Mouse (Mus musculus) embryo, embryonic 9.5 days (tissue): ENCODE results near the gene Zfp385c.
"Not testable (repeated sequence)": the region's sequence is repeated elsewhere in the genome, so short reads cannot be mapped to it uniquely, and the experiment has no call there.

Source experiments
- DNase-seq: peaks from one replicate; pipeline ENCODE4 v3.0.0-alpha.2; 2017; ENCODE audit errors: extremely low spot score

The Zfp385c gene

DNA sequence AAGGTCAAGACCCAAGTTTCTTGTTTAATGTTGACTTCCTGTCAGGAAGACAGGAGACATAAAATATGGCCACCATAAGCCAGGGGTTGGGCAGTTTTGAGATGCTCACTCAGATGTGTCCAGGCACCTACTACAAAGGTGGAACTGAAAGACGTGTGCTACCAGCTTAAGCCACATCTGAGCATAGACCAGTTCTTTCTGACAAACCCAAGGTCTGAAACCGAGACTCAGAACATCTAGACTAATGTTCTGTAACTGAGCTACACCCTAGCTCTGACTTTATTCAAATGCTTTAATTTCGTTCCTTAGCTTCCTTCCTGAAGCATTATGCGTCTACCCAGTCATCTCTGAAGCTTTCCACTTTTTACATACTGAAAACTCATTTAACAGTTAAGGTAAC lies 94.2 kb downstream of the Zfp385c start:
- no peak for DNase-seq

DNA sequence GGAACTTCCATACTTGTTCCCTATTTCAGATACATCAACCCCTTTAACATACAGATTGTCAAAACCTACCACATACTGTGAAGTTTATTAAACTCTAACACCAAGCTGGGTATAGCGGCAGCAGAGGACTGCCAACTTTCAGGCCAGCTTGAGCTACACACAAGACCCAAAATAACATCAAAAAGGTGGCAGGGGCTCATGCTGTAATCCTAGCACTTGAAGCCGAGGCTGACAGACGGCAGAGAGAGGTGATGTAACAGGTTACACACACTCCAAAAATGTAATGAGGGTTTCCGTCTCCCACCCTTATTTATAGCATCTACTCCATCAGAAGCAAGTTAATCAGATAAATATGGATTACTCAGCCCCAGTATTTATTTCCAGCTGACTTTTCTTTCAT lies 96.7 kb downstream of the Zfp385c start:
- DNase-seq, result no peak

DNA sequence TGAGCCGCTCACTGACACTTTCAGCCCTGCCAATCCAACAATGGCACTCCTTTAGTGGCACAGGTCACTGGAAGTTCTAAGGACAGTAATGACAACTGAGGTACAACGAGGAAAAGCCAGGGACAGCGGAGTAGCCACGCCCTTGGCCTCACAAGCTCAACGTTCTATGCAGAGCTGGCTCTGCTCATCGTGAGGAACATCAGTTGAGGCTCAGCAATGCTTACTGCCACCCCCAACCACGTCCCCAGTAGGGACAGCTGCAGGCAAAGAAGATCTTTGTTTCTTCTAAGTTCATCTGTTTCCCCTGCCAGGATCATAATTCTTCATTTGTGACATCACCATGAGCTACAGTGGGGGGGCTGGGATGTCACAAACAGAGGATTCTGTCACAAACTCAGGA lies 97.6 kb downstream of the Zfp385c start:
- DNase-seq, result no peak

DNA sequence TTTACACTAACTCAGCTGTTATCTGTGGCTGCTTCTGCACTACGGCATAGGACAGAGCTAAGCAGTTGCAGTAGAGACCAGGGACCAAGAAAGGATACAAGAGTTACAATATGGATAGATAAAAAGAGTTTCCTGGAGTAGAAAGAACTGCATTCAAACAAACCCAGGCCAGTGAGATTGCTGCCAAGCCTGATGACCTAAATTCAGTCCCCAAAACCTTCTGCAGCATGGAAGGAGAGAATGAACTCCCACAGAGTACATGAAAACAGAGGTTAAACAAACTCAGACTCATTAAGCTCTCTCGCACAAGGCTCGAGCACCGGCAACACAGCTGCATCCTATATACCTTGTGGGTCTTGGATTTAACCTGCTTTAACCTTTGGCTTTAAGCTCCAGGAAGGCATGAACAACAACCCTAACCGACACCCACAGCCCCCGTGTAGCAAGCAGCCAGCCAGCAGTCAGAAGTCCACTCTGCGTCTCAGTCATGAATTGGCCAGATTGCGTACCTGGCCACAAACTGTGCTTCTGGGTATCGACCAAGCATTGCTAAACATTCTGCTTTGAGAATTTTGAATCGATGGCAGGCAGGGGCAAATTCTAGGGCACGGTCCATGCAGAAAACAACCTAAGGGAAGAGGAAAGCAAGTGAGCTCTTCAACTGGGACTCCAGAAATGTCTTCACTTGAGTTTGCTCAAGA lies 99.8 kb downstream of the Zfp385c start:
- no peak for DNase-seq

DNA sequence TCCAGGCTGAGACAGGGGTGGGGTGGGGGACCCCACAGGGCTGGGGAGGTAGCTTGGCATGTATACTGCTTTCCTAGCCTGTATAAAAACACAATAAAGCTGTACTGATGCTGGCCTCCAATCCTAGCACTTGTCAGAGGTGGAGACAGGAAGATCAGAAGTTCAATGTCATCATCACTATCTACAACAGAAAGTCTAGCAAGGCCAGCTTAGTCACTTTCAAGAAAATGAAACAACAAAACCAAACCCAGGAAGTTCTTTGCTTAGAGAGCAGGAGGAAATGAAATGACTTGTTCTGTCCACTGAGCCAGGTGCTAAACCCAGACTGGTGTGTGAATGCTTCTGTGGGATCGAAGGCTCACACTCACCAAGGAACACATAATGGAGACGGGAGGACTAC lies 103.8 kb downstream of the Zfp385c start:
- DNase-seq, result no peak

DNA sequence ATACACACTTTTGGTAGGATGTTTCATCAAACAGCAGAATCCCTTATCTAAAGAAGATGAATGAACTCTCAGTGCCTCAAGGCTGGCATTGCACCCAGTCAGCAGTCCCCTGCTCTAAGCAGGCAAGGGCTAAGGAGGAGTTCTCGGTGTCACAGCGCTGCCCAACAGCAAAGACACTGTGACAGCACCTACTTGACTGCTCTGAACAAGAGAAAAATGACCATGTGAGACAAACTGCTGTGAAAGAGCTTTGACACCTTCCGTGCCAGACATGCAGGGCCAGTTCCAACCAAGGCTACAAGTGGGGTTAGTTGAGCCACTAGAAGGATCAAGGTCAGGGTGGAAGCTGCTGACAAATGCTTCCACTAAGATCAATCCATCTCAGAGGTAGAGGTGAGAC lies 107.1 kb downstream of the Zfp385c start:
- no peak for DNase-seq

DNA sequence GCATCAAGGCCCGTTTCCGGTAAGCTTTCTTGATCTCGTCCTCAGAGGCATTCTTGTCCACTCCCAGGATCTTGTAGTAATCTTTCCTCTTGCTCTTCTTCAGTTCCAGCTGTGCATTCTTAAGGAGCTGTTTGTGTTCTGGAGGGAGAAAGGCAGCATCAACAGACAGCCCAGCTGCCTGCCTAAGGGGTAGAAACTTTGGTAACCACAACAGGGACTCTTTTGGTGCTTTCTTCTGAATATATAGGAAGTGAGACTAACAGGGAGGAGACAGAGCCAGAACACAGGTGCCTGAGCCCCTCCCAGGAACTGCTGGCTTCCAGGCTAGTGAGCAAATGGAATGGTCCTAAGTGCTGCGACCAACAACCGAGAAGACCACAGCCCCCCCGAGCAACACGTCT lies 107.7 kb downstream of the Zfp385c start:
- DNase-seq, result no peak

DNA sequence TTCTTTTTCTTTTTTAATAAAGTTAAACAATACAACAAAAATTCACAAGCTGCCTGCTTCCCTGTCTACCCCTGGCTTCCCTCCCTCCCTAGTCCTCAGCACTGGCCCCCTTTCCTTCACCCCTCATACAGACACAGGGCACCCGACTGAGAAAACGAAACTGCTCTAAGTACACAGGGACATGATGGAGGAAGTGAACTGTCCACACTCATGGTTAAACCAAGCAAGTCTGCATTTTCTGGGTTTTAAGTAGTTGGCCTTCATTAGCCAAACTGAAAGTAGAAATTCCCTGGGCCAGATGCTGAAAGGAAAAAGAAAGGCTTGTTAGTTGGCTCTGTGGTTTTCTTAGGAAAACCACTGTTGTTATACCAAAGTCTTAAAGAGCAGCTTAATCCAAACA lies 109.4 kb downstream of the Zfp385c start:
- DNase-seq, result no peak

DNA sequence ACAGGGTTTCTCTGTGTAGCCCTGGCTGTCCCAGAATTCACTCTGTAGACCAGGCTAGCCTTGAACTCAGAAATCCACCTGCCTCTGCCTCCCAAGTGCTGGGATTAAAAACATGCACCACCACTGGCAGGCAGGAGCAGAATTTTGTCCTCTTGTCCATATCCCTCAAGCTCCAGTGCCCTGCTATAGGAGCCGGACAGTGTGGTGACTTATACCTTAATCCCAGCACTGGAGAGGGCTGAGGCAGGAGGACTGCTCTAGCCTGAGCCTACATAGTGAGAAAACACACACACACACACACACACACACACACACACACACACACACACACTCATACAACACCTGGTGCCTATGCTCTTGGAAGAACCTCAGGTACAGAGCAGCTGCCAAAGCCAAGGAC lies 109.8 kb downstream of the Zfp385c start:
- DNase-seq, result not testable (repeated sequence)

DNA sequence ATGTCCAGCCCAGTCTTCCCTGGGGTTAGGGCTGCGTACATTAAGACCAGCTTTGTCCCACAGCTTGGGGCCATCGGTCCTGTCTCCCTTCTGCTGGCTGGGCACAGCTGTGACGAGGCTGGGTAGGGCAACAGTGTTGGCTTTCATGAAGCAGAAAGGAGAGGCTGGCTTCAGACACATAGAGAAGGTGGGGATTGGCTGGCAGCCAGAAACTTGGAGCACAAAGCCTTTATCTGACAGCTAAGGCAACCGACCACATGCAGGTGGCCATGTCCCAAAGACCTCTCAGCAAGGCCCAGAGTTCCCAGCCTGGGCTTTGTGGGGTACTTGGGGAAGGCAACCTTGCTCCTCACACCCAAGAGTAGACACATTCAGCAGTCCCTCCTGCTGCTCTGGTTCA lies 110.5 kb downstream of the Zfp385c start:
- no peak for DNase-seq

DNA sequence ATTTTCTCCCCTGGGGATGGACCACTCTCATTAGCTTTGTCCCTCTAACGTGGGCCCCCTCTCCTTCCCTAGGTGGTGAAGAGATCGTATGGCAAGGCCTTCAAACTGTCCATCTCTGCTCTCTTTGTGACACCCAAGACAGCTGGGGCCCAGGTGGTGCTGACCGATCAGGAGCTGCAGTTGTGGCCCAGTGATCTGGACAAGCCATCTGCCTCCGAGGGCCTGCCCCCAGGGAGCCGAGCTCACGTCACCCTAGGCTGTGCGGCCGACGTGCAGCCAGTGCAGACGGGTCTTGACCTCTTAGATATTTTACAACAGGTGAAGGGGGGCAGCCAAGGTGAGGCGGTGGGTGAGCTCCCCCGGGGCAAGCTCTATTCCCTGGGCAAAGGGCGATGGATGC lies 112.0 kb downstream of the Zfp385c start:
- DNase-seq, result no peak

DNA sequence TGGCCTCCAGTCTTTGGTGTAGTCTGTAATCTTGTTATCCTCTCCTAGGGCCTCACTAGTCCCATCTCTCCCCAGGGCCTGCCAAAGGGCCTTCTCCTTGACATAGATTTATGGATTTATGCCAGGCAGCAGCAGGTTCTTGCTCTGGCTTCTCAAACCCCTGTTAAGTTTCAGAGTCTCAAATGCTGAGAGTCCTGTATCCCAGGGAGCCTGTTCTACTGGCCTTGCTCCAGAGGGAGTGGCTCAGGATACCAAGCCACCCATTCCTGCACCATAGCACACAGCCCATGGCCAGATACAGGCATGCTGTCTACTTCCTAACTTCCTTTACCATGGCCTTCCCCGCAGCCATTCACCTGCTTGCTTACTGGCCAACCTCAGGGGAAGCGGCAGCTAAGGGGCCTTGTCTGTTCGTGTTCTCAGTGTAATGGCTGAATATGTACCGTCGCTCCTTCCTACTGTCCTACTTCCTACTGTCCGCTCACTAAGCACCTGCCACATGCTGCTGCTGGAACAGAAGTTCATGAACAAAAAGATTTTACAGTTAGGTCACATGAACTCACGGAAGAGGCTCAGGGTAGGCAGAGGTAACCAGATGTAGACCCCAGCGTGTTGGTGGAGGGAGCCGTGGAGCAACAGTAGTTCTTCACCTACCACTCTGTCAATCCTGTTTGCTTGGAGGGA lies 113.0 kb downstream of the Zfp385c start:
- DNase-seq, result no peak

DNA sequence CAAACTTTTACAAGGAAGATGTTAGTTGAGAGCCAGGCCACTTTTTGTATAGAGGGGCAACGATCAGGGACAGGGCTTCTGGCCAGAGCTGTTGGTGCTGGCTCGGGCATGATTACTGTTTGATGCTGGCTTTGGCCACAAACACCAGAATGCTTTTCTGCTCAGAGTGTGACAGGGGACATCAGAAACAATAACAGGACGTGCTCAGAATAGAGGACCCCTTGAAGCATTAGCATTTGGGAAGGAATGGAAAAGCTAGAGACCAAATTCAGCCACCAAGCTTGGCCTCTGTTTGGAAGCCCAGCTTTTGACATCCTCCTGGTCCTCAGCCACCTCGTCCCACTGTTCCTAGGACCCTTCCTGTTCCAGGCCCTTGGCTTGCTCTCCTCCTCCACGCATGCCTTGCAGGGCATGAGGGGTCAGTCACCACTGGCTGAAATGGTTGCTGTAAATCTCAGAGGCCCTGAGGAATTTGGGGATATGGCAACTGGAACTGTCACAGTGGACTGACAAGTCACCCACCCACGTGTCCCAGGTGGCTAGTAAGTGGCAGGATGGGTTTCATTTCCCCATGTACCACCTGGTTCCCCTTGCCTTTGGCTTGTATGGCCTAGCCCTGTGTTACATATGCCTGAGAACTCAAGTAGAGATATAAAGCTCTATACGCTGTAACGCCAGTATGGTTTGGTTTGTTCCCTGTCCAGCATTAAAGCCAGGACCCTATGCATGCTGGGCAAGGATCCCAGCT lies 114.2 kb downstream of the Zfp385c start:
- DNase-seq, result no peak
